Mouse (Mus musculus): ENCODE data around the gene Spata18.

Spata18 gene

DNA sequence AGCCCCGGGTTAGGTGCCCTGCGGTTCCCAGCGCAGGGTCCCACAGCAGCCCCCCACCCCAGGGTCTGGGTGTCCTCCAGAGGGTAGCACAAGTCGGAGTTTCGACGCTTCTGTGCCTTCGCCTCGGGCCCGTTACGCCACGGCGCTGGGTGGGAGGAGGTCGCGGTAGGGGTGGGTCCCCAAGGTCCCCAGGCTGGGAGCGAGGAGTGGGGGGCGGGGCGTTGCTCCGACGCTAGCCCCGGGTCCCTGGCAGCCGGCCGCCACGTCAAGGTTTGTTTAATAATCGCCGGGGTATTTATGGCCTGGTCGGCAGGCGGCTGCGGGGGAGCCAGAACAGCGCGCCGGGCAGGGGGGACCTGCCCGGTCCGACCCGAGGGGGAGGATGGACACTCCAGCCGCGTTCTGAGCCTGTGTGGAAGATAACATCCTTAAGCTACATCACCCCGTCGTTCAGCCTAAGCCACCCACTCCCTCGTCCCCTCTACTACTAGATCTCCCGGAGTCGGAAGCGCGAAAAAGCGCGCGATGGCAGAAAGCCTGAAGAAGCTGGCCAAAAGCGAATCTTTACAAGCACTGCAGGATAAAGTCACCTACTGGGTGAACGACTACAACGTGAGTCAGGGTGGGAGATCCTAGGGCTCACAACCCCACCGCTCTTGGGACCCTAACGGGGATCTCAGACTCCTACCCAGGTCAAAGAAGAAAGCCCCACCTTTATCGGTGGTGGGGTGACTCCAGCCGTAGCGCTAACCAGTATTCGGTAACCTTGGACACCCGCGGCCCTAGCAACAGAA is at the start of gene Spata18:
TSS of gene Spata18 (plus strand) at position 319 of the 794 bp plus-strand sequence.
- no peak for DNase-seq (ENCODE audit: extremely low read depth, insufficient read length, low spot score)

DNA sequence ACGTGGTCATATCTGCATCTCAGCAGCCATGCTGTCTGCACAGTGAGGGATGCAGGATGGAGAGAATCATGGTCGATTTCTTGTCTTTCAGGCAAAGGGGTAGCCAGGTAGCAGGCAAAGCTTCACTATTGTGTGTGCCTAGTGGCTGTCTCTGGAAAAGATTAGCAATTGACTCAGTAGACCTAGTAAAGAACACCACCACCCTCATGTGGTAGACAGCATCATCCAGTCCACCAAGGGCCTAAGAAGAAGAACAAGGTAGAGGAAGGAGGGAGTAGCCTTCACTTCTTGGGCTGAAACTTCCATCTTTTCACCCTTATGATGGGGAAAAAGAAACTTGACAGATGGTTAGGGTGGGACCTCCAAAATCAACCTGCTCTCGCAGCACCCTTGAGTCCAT is 48.3 kb upstream of the Spata18 start:
- no peak for DNase-seq (ENCODE audit: extremely low read depth, insufficient read length, low spot score)

DNA sequence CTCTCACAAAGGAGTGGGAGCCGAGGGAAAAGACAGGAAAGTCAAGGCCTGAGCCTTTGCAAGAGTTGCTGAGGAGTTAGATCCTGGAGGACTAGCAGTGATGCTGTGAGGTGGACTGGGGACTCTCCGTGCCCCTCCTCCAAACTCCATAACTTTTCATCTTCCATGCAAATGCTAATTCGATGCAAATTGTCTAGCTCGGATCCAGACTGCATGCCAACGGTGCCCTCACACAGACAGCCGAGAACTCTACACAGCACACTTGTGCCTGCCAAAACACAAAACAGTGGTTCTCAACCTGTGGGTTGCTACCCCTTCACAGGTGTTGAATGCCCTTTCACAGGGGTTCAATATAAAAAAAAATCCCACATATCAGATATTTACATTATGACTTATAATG is 46.6 kb upstream of the Spata18 start:
- DNase-seq (ENCODE audit: extremely low read depth, insufficient read length, low spot score), result no peak

DNA sequence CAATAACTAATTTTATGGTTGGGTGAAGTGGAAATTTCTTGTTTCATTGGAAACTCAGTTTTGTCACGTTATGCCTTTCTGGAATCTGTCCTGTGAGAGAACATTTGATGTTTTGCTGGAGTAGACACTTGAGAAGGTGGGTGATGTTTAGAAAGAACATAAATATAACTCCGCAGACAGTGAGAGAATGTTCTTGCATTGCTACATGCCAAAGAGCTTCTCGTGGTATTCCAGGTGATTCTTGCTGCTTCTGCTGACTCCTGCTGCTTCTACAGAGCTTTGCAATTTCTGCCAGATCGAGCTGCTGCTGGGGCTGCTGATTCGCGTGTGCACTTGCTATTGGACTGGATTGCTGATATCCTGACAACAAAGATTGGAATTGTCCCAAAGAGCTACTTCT is 46.2 kb upstream of the Spata18 start:
- no peak for DNase-seq (ENCODE audit: extremely low read depth, insufficient read length, low spot score)

DNA sequence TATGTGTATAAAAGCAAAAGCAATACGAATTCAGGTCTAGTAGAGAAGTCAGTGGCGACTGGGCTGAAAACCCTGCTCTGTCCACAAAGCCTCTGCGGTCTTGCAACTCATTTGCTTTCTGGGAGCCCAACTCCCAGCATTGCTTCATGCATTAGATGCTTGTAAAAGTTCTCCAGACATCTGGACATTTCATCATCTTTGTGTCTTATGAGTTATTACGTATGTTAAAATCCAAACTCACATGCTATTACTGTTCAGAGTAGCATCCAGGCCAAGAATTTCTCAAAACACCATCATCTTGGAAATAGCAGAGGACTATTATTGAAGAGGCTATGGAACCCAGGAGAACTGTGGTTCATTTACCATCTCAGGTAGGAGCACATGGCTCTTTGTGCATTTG is 40.1 kb upstream of the Spata18 start:
- DNase-seq (ENCODE audit: extremely low read depth, insufficient read length, low spot score), result no peak

DNA sequence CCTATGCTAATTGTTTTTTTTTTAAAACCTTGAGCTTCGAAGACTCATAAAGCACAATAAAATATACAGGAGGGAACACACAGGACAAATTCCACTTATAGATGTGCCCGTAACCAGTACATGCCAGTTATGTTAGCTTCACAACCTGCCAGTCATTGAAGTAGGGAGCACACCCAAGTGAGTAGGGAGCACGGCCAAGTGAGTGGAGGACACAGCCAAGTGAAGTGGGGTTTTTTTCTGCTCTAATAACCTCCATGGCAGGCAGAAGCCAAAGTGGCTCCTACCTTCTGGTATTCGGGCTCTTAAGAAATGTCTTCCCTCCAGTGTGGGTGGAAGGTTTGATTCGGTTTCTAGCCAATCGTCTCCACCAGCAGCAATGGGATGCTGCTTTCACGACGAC is 37.9 kb upstream of the Spata18 start:
- no peak for DNase-seq (ENCODE audit: extremely low read depth, insufficient read length, low spot score)

DNA sequence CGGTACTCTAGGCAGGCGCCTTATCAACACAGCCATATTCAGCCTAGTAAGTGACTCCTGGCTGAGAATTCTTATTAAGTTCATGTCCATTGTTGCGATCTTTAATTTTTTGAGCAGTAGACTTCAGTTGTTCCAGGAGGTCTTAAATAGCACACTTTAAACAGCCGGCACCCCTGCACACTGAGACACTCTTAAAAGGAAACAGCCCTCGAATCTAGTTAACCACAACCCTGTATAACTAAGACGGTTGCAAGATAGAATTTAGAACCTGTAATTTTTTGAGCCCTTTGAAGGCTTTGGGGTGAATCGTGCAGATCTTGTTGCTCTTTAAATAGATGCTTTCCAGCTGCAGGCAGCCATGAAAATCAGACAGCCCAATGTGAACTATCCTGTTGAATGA is 36.0 kb upstream of the Spata18 start:
- no peak for DNase-seq (ENCODE audit: extremely low read depth, insufficient read length, low spot score)

DNA sequence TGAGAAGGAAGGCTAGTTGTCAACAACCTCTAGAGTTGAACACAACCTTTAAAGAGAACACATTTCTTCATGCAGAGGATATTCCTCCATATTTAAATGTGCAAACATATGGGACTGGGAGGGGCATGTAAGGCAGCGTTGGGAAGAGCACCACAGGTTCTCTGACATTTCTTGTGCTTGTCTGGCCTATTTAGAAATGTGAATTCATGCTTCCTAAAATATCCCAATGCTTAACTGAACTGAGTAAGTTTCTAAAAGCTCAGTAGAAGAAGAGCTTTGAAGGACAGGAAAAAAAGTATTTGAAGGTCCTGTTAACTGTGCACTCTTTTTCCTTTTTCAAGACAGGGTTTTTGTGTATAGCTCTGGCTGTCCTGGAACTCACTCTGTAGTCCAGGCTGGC is 32.2 kb upstream of the Spata18 start:
- no peak for DNase-seq (ENCODE audit: extremely low read depth, insufficient read length, low spot score)

DNA sequence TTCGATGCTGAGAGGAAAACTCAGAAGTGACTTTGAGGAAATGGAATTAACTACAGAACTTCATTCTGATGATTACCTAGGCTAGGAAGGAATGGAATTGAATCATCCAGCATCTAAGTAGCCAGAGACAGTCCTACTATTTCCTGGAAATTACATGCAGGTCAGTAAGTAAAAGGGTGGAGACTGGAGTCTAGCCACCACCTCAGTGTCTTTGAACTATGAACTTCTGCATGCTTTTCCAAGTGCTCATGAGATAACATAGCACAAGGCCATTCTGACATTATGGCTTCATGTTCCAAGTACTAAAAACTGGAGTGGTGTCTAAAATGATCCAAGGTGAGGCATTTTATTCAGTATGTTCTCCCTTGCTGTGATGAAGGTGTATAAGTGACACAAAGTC is 25.7 kb upstream of the Spata18 start:
- no peak for DNase-seq (ENCODE audit: extremely low read depth, insufficient read length, low spot score)

DNA sequence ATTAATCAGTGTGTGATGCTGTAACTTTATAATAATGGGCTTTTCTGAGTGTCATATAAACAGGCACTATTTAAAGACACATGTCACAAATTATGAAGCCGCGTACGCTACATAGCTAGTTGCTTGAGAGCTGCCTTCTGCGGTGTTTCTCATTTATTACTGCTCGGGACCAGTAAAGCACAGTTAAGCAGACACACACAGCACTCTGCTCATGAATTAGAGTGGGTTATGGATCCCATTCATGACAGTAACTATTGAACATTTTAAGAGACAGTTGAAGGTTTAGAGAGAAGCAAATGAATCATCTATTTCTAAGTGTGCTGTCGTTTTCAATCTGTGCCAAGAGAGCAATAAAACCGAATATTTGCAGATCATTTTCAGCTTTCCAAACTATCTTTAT is 24.3 kb upstream of the Spata18 start:
- DNase-seq (ENCODE audit: extremely low read depth, insufficient read length, low spot score), result no peak

DNA sequence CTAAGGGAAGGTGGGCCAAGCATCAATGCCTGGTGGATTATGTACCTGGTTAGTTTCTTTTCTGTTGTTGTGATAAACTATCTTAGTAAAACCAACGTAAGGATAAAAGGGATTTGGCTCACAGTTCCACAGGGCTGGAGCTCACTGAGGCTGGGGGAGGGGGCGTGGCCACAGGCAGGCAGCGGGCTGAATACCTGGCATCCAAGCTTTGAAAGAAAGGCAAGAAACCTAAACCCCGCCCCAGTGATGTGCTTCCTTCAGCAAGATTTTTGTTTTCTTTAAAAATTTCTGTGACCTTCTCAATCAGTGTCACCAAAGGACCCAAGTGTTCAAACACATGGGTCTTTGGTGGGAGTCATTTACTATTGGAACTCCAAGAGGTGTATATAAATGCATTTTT is 23.6 kb upstream of the Spata18 start:
- no peak for DNase-seq (ENCODE audit: extremely low read depth, insufficient read length, low spot score)

DNA sequence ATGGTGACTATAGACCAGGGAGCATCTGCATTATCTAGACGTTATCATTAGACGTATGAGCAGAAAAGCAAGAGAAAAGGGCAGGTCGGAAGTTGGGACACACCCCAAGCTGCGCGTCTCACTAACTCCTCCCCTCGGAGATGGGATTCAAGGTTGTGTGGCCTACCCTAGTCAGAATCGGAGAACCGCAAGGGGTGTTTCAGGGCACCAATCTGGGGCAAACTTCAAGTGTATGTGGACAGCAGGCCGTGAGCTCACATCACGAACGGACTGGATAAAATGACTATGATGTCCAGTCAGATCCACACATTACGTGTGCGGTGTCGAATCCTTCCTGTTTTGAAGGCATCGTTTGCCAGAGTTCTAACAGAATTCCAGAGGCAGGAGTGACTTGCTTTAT is 23.2 kb upstream of the Spata18 start:
- no peak for DNase-seq (ENCODE audit: extremely low read depth, insufficient read length, low spot score)

DNA sequence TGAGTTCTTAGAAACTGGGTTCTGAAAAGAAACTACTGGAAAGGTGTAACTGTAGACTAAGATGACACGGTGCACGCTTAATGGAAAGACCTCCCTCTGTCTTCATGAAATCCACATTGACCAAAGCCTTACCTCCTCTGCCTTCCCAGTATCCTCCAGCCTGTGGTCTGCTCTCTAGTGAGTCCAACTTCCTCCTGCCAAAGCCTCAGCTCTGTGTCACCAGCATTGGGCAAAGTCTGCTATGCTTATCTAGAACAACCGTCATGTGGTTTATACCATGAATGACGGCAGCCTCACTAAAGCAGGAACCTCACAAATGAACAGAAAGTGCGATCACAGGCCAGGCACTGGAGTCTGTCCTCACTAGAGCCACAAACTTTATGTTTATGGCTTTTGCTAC is 21.0 kb upstream of the Spata18 start:
- no peak for DNase-seq (ENCODE audit: extremely low read depth, insufficient read length, low spot score)

DNA sequence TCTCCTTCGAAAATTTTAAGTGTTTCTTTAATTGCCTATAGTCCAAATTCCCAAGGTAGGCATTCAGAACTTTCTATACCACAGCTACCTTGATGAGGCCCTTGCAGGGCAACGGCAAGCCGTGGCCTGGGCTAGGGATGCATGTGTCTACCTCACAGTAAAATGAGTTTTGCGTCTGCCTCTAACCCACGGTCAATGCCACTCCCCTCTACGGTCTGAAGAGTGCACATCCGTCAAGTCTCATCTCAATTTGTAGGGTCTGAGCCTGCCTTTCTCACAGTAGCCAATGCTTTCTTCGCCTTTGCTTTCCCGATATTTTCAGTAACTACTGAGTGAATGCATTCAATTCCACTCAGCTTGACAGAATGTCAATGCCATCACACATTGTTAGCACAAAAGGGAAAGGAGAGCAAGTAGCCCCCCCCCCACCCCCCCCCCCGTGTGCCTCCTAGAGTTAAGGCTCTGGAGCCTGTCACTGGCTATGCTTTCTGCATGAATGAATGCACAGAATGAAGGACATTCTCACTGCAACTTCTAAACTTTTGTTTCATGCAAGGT is 20.1 kb upstream of the Spata18 start:
- DNase-seq (ENCODE audit: extremely low read depth, insufficient read length, low spot score), result no peak

DNA sequence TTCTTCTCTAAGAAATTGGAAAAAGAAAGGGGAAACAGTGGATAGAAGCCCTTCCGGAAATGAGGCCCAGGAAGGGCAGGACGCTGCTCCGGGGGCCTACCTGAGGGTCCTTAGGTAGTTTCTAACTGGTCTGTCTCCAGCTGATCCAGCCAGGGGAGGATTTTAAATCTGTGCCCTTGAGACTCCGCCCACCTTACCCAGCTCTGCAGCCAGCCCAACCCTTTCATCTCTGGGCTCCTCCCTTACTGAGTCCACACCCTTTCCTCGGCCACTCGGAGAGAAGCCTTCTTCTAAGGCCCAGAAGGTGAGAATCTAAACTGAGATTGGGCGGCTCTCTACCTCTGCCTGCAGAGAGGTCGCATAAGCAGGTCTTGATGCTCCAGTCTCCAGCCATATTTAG is 18.9 kb upstream of the Spata18 start, which contains the start of gene Lrrc66:
TSS of gene Lrrc66 (minus strand) at position 236 of the 400 bp plus-strand sequence.
- no peak for DNase-seq (ENCODE audit: extremely low read depth, insufficient read length, low spot score)

DNA sequence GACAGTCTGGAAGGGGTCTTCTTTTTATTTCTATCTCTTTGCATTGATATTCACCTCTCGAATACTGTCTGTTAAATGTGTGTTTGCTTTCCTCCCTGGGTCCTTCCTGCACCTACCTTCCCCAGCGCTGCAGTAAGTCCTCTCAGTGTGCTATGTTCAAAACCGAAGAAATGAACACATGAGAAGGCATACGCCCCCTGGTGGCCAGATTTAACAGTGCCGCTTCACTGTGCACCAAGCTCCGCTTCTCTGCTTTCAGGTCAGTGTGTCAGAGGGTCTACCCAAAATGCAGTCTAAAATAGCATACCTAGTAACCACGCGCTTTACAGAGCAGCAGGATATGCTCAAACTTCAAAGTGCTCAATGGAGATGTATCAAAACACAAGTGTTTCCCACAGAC is 18.0 kb upstream of the Spata18 start:
- DNase-seq (ENCODE audit: extremely low read depth, insufficient read length, low spot score), result no peak

DNA sequence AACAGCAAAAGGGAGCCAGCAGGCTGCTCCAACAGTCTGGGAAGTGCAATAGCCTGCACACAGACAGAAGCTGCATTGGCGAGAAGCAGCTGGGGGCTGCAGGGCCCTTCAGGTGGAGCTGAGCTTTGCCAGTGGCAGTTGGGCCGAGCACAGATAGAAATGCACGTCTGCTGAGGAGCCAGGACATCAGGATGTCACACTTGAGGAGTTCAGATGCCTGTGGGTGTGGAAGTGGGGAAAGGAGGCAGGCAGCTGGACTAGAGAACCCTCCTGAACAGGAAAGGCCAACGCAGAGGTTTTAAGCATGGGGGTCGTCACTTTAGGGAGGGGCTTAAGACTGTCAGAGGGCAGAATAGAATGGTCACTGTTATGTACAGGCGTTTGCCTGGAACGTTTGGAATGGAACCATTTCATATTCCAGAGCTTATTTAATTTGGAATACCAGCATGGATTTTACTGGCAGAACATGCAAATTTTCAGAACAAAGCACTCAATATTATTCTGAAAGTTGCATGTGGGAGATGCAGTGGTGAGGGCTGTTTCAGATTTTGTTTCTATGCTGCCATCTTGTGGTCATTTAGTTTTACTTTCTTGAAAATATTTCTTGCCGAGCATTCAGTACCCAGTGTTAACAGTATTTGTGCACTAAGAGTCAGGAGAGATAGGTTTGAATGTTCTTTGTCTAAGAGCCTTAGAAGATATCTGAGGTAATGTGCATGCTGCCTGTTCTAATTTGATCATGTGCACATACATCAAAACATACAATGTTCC is 13.7 kb upstream of the Spata18 start:
- DNase-seq (ENCODE audit: extremely low read depth, insufficient read length, low spot score), result no peak

DNA sequence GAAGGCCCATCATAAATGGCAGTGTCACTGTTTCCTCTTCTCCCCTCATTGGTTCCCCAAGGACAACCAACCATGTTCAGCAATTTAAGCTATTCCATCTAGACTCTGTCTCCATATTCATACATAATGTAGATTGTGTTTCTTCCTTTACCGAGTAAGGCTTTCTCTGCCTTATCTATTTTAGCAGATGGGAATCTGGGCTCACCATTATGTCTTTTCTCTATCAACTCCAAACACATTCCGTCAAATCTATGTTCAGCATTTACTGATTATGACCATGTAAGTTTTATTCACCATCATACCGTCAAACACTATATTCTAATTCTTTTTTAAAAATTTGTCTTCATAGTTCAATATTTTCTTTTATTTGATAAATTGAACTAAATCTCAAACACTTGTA is 10.1 kb upstream of the Spata18 start:
- no peak for DNase-seq (ENCODE audit: extremely low read depth, insufficient read length, low spot score)

DNA sequence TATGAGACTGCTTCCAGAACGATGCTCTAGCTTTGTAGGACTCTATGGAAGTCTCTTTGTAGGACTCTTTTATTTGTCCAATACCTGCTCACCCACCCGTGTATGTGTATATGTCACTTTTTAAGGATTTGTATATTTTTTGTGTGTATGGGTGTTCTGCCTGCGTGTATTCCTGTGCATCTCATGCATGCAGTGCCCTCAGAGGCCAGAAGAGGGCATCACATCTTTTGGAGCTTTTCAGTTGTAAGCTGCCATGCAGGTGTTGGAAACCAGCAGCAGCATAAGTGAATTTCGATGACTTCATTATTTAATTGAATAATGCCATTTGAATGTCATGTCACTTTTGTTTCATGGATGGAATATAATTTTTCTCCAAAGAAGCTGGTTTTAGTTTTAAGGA is 9.1 kb upstream of the Spata18 start:
- no peak for DNase-seq (ENCODE audit: extremely low read depth, insufficient read length, low spot score)

DNA sequence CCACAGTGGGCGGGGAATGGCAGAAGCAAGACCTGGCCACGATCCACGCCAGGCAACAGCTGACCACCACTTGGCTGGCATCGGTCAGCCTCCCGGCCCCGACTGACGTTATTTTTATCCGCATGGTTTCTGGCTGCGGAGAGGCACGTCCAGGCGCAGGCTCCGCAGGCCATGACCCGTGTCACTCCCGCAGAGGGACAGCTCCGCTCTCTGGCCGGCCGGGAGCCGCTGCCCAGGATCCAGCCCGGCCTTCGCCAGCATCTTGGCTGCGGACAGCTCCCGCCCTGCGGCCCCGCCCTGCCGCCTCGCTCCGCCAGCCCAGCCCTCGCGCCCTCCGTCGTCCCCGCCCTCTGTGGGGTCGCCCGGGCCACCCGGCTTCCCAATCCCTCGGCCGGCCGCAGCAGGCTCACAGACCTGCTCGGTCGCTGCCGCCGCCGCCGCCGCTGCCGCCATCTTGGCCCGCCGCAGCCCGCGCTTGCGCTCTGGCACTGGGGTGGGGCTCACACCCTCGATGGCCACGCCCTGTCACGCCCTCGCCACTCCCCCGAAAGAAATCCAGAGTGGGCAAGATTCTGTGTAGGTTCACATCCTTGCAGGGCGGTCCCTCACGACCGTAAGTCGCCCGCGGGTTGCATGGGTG is 3.8 kb upstream of the Spata18 start, which contains the start of gene Sgcb:
TSS of gene Sgcb (minus strand) at position 530 of the 640 bp plus-strand sequence.
- DNase-seq (ENCODE audit: extremely low read depth, insufficient read length, low spot score), result peak; percentile 84

DNA sequence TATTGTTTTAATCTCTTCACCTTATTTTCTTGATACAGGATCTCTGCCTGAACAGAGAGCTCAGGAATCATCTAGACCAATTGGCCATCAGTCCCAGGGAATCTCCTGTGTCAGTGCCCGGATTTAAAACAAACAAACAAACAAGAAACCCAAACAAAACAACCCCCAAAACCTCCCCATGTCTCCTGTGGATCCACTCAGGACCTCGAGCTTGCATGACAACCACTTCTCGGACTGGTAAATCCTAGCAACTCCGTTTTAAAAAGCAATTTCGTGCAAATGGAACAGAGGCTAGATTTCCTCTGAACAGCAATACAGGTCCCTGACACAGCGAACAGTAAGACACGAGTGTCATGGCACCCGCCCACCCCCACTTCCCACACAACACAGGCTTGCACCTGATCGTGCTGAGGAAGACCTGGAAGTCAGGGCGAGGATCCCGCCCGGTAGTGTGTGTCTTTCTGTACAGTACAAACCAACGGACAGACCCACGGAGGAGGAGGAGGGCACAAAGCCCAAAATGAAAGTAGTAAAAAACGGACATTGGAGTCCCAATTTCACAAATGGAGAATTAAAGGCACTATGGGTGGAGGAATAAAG is 714 bp upstream of the Spata18 start:
- DNase-seq (ENCODE audit: extremely low read depth, insufficient read length, low spot score), result no peak
